Mouse (Mus musculus): ENCODE measurements around the gene Frg2f1.

Frg2f1 gene

GRCm38 (mm10) chr4:119492291-119492932, 46.9 kb downstream of the Frg2f1 start, which contains the start of gene Rimkla:
Rimkla (minus strand) TSS chr4:119492628.
- DNase-seq = peak; percentile 3 to 25

GRCm38 (mm10) chr4:119490806-119491205, 48.5 kb downstream of the Frg2f1 start:
- DNase-seq = peak; percentile 40 to 45

GRCm38 (mm10) chr4:119489666-119490065, 49.7 kb downstream of the Frg2f1 start:
- no peak for DNase-seq

GRCm38 (mm10) chr4:119484882-119485281, 54.4 kb downstream of the Frg2f1 start:
- no peak for DNase-seq

- no peak for DNase-seq
These were observed 56.3 kb downstream of the Frg2f1 start for GRCm38 (mm10) chr4:119483051-119483450.

All from B cell, adult 2 months (primary cell).